Mouse (Mus musculus): ENCODE measurements at regions not wholly inside any gene's neighbourhood (a gene's known extent, or its start where the extent isn't known, plus 50 kb on each side); places are given as distances from the start of the nearest gene placed in this dataset.

GRCm38 (mm10) chr14:45714311-45714710, 56.4 kb upstream of the Ddhd1 start:
- peak; percentile 54 for DNase-seq (ENCODE audit: low read depth, low spot score)

- DNase-seq (ENCODE audit: low read depth, low spot score) = no peak
These were observed 56.8 kb upstream of the Ddhd1 start for GRCm38 (mm10) chr14:45714786-45715185.

- DNase-seq (ENCODE audit: low read depth, low spot score) = peak; percentile 70
These were observed 58.2 kb upstream of the Ddhd1 start for GRCm38 (mm10) chr14:45716100-45716499.

- DNase-seq (ENCODE audit: low read depth, low spot score) = no peak
These were observed 64.9 kb upstream of the Ddhd1 start for GRCm38 (mm10) chr14:45722887-45723286.

GRCm38 (mm10) chr14:45724341-45724740, 66.4 kb upstream of the Ddhd1 start:
- DNase-seq (ENCODE audit: low read depth, low spot score) = peak; percentile 90

GRCm38 (mm10) chr14:45734530-45735410, 76.8 kb upstream of the Ddhd1 start:
- peak; percentile 92 for DNase-seq (ENCODE audit: low read depth, low spot score)

GRCm38 (mm10) chr14:45737966-45738365, 80.0 kb upstream of the Ddhd1 start:
- DNase-seq (ENCODE audit: low read depth, low spot score) = peak; percentile 46

GRCm38 (mm10) chr14:45739638-45740037, 81.7 kb upstream of the Ddhd1 start:
- no peak for DNase-seq (ENCODE audit: low read depth, low spot score)

- DNase-seq (ENCODE audit: low read depth, low spot score) = peak; percentile 32
These were observed 82.7 kb upstream of the Ddhd1 start for GRCm38 (mm10) chr14:45740662-45741061.

GRCm38 (mm10) chr14:45746176-45746575, 88.2 kb upstream of the Ddhd1 start:
- no peak for DNase-seq (ENCODE audit: low read depth, low spot score)

- DNase-seq (ENCODE audit: low read depth, low spot score) = peak; percentile 87
These were observed 99.4 kb upstream of the Ddhd1 start for GRCm38 (mm10) chr14:45757376-45757775.

- DNase-seq (ENCODE audit: low read depth, low spot score) = no peak
These were observed 103.1 kb upstream of the Ddhd1 start for GRCm38 (mm10) chr14:45760890-45761680.

GRCm38 (mm10) chr14:45764231-45764630, 106.3 kb upstream of the Ddhd1 start:
- DNase-seq (ENCODE audit: low read depth, low spot score) = peak; percentile 77

GRCm38 (mm10) chr14:45766582-45766981, 108.6 kb upstream of the Ddhd1 start:
- no peak for DNase-seq (ENCODE audit: low read depth, low spot score)

- DNase-seq (ENCODE audit: low read depth, low spot score) = peak; percentile 72
These were observed 114.8 kb upstream of the Ddhd1 start for GRCm38 (mm10) chr14:45772665-45773277.

GRCm38 (mm10) chr14:45773326-45773725, 115.4 kb upstream of the Ddhd1 start:
- DNase-seq (ENCODE audit: low read depth, low spot score) = no peak

GRCm38 (mm10) chr14:45781850-45782249, 123.9 kb upstream of the Ddhd1 start:
- no peak for DNase-seq (ENCODE audit: low read depth, low spot score)

- no peak for DNase-seq (ENCODE audit: low read depth, low spot score)
These were observed 137.0 kb upstream of the Ddhd1 start for GRCm38 (mm10) chr14:45794980-45795379.

- DNase-seq (ENCODE audit: low read depth, low spot score) = no peak
These were observed 138.8 kb upstream of the Ddhd1 start for GRCm38 (mm10) chr14:45796665-45797319.

GRCm38 (mm10) chr14:45797320-45797696, 139.4 kb upstream of the Ddhd1 start:
- no peak for DNase-seq (ENCODE audit: low read depth, low spot score)

- DNase-seq (ENCODE audit: low read depth, low spot score) = no peak
These were observed 141.3 kb upstream of the Ddhd1 start for GRCm38 (mm10) chr14:45799286-45799685.

- no peak for DNase-seq (ENCODE audit: low read depth, low spot score)
These were observed 148.0 kb upstream of the Ddhd1 start for GRCm38 (mm10) chr14:45805950-45806349.

Data from R1 (cell line).